Mouse (Mus musculus): ENCODE measurements at regions not wholly inside any gene's neighbourhood (a gene's known extent, or its start where the extent isn't known, plus 50 kb on each side); places are given as distances from the start of the nearest gene placed in this dataset.

- no peak for DNase-seq
- intact Hi-C loops (cut with DNase I), result no loop called here
These were observed 2984.2 kb upstream of the 5930422O12Rik start for GRCm38 (mm10) chr8:30444274-30444673.

GRCm38 (mm10) chr8:30458136-30458535 is 2970.4 kb upstream of the 5930422O12Rik start:
- intact Hi-C loops (cut with DNase I), result no loop called here
- no peak for DNase-seq

GRCm38 (mm10) chr8:30482956-30483355 is 2945.6 kb upstream of the 5930422O12Rik start:
- intact Hi-C loops (cut with DNase I), result no loop called here
- DNase-seq, result no peak

- intact Hi-C loops (cut with DNase I), result no loop called here
- no peak for DNase-seq
These were observed 2933.6 kb upstream of the 5930422O12Rik start for GRCm38 (mm10) chr8:30494851-30495355.

- intact Hi-C loops (cut with DNase I), result no loop called here
- no peak for DNase-seq
These were observed 2926.3 kb upstream of the 5930422O12Rik start for GRCm38 (mm10) chr8:30502164-30502563.

- no peak for DNase-seq
- intact Hi-C loops (cut with DNase I), result no loop called here
These were observed 2917.2 kb upstream of the 5930422O12Rik start for GRCm38 (mm10) chr8:30511358-30511757.

GRCm38 (mm10) chr8:30522806-30523462 is 2905.6 kb upstream of the 5930422O12Rik start:
- DNase-seq, result no peak
- intact Hi-C loops (cut with DNase I), result no loop called here

- intact Hi-C loops (cut with DNase I), result no loop called here
- no peak for DNase-seq
These were observed 2895.5 kb upstream of the 5930422O12Rik start for GRCm38 (mm10) chr8:30532862-30533500.

- no peak for DNase-seq
- intact Hi-C loops (cut with DNase I), result no loop called here
These were observed 2895.0 kb upstream of the 5930422O12Rik start for GRCm38 (mm10) chr8:30533501-30533870.

GRCm38 (mm10) chr8:30535450-30535849 is 2893.1 kb upstream of the 5930422O12Rik start:
- intact Hi-C loops (cut with DNase I), result no loop called here
- no peak for DNase-seq

GRCm38 (mm10) chr8:30542196-30542595 is 2886.3 kb upstream of the 5930422O12Rik start:
- DNase-seq, result no peak
- intact Hi-C loops (cut with DNase I), result no loop called here

- DNase-seq, result no peak
- intact Hi-C loops (cut with DNase I), result no loop called here
These were observed 2880.7 kb upstream of the 5930422O12Rik start for GRCm38 (mm10) chr8:30547820-30548219.

- DNase-seq, result no peak
- intact Hi-C loops (cut with DNase I), result no loop called here
These were observed 2877.5 kb upstream of the 5930422O12Rik start for GRCm38 (mm10) chr8:30551051-30551450.

- intact Hi-C loops (cut with DNase I), result no loop called here
- no peak for DNase-seq
These were observed 2871.1 kb upstream of the 5930422O12Rik start for GRCm38 (mm10) chr8:30557429-30557828.

GRCm38 (mm10) chr8:30561323-30562207 is 2866.9 kb upstream of the 5930422O12Rik start:
- intact Hi-C loops (cut with DNase I), result no loop called here
- DNase-seq, result no peak

GRCm38 (mm10) chr8:30569799-30570198 is 2858.7 kb upstream of the 5930422O12Rik start:
- intact Hi-C loops (cut with DNase I), result no loop called here
- no peak for DNase-seq

GRCm38 (mm10) chr8:30570547-30570946 is 2858.0 kb upstream of the 5930422O12Rik start:
- no peak for DNase-seq
- intact Hi-C loops (cut with DNase I), result no loop called here

GRCm38 (mm10) chr8:30587508-30587907 is 2841.0 kb upstream of the 5930422O12Rik start:
- DNase-seq, result no peak
- intact Hi-C loops (cut with DNase I), result no loop called here

GRCm38 (mm10) chr8:30602421-30602820 is 2826.1 kb upstream of the 5930422O12Rik start:
- DNase-seq, result no peak
- intact Hi-C loops (cut with DNase I), result no loop called here

- DNase-seq, result no peak
- intact Hi-C loops (cut with DNase I), result no loop called here
These were observed 2798.2 kb upstream of the 5930422O12Rik start for GRCm38 (mm10) chr8:30630332-30630731.

- no peak for DNase-seq
- intact Hi-C loops (cut with DNase I), result no loop called here
These were observed 2791.7 kb upstream of the 5930422O12Rik start for GRCm38 (mm10) chr8:30636791-30637190.

Data from gastrocnemius, postnatal 36 days (tissue).